Mouse (Mus musculus) myocyte (in vitro differentiated cells): ENCODE measurements at regions not wholly inside any gene's neighbourhood (a gene's known extent, or its start where the extent isn't known, plus 50 kb on each side); places are given as distances from the start of the nearest gene placed in this dataset.

Source experiments
- H3K27me3 ChIP-seq: one replicate; pipeline ENCODE4 v1.6.1; 2011; ENCODE audit not compliant: control insufficient read depth, insufficient read depth, insufficient read length
- H3K36me3 ChIP-seq: one replicate; pipeline ENCODE4 v1.6.1; 2011; ENCODE audit not compliant: control insufficient read depth, insufficient read depth
- H3K4me2 ChIP-seq: one replicate; pipeline ENCODE4 v1.6.1; 2011; ENCODE audit warnings: low read depth, control low read depth
- H3K4me3 ChIP-seq: one replicate; pipeline ENCODE4 v1.5.1; 2011; ENCODE audit warnings: mild to moderate bottlenecking, control low read depth, moderate library complexity
- H3K79me2 ChIP-seq: one replicate; pipeline ENCODE4 v1.6.1; 2011; ENCODE audit not compliant: control insufficient read depth, insufficient read depth
- H3ac ChIP-seq: one replicate; pipeline ENCODE4 v1.6.1; 2011; ENCODE audit not compliant: control insufficient read depth, insufficient read length
- CEBPB ChIP-seq: IDR thresholded peaks from 2 replicates; pipeline ENCODE4 v1.6.1; 2011; ENCODE audit warnings: mild to moderate bottlenecking, moderate library complexity; ENCODE audit not compliant: poor library complexity, insufficient read depth, severe bottlenecking
- E2F4 ChIP-seq: IDR thresholded peaks from one replicate; pipeline ENCODE4 v1.6.1; 2011; ENCODE audit warnings: mild to moderate bottlenecking, control low read depth, moderate library complexity; ENCODE audit not compliant: insufficient read depth
- MAX ChIP-seq: IDR thresholded peaks from one replicate; pipeline ENCODE4 v1.6.1; 2011; ENCODE audit warnings: low read depth, mild to moderate bottlenecking, control low read depth
- MYOD1 ChIP-seq, 3 experiments: IDR thresholded peaks; one replicate each; pipeline ENCODE4 v1.6.1; 2011; ENCODE audit warnings: control low read depth in 2 of 3, low read depth in 2 of 3, mild to moderate bottlenecking in 2 of 3, moderate library complexity in 1 of 3; ENCODE audit not compliant: insufficient read length in 2 of 3, control insufficient read depth in 1 of 3
- MYOG ChIP-seq, 3 experiments: IDR thresholded peaks; one replicate each; pipeline ENCODE4 v1.6.1; 2011; ENCODE audit warnings: control low read depth in 2 of 3, low read depth in 2 of 3, mild to moderate bottlenecking in 2 of 3; ENCODE audit not compliant: insufficient read length in 2 of 3, control insufficient read depth in 1 of 3, insufficient read depth in 1 of 3
- POLR2A ChIP-seq: IDR thresholded peaks from one replicate; pipeline ENCODE4 v1.6.1; 2011; ENCODE audit warnings: low read depth, mild to moderate bottlenecking, control low read depth, moderate library complexity; ENCODE audit not compliant: insufficient read length
- POLR2AphosphoS2 ChIP-seq: IDR thresholded peaks from one replicate; pipeline ENCODE4 v1.6.1; 2011; ENCODE audit warnings: low read depth, control low read depth; ENCODE audit not compliant: insufficient read length
- REST ChIP-seq: IDR thresholded peaks from one replicate; pipeline ENCODE4 v1.6.1; 2011; ENCODE audit warnings: mild to moderate bottlenecking, control low read depth, moderate library complexity; ENCODE audit not compliant: insufficient read depth, insufficient read length
- SRF ChIP-seq: IDR thresholded peaks from one replicate; pipeline ENCODE4 v1.6.1; 2011; ENCODE audit warnings: low read depth; ENCODE audit not compliant: control insufficient read depth, insufficient read length
- TCF12 ChIP-seq: IDR thresholded peaks from one replicate; pipeline ENCODE4 v1.6.1; 2011; ENCODE audit warnings: mild to moderate bottlenecking, control low read depth; ENCODE audit not compliant: poor library complexity, insufficient read depth, severe bottlenecking
- TCF3 ChIP-seq: IDR thresholded peaks from one replicate; pipeline ENCODE4 v1.6.1; 2011; ENCODE audit warnings: low read depth, control low read depth; ENCODE audit not compliant: insufficient read length
- USF1 ChIP-seq: IDR thresholded peaks from one replicate; pipeline ENCODE4 v1.6.1; 2011; ENCODE audit warnings: low read depth, mild to moderate bottlenecking, control low read depth, moderate library complexity

DNA sequence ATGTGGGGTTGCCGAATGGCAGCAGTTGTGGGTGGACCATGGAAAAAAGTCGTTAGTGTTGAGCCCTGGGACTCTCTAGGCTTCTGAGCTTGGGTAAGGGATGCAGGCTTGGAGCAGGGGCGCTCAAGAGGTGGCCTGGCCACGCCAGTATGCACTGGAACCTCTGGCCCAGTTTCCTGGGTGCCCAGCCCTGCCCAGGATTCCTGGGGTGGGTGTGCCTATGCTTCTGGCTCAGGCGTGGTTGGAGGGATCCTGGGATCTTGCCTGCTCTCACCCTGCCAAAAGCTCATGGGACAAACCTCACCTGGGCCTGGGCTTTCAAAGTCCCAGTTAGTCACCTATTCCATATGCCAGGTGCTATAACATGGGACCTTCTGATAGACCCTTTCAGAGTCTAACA lies 49.9 kb upstream of the Ppara start:
- no peak overlapping the region for H3ac ChIP-seq
- no peaks in the 10 kb centered on the region for H3K27me3 ChIP-seq
- TF ChIP-seq TCF12 (no peak), CEBPB (no peak), TCF3 (no peak), POLR2A (peak; percentile 62), SRF (no peak), MAX (no peak), POLR2AphosphoS2 (peak; percentile 91), USF1 (no peak), E2F4 (no peak), REST (no peak), MYOG (IDR thresholded peaks at IDR 0.05; ENCODE audit: control insufficient read depth in 1 of 3, insufficient read depth in 1 of 3, insufficient read length in 2 of 3, low read depth in 2 of 3) (peak in 1 of 3 experiments; percentile 56), MYOD1 (IDR thresholded peaks at IDR 0.05; ENCODE audit: control insufficient read depth in 1 of 3, insufficient read length in 2 of 3, low read depth in 2 of 3) (peak in 1 of 3 experiments; percentile 1)
- peak overlapping the region; percentile 97 for H3K4me2 ChIP-seq
- H3K4me3 ChIP-seq = peak overlapping the region; percentile 95
- H3K79me2 ChIP-seq = peaks cover 100% of the 10 kb centered on the region
- peaks cover 62% of the 10 kb centered on the region for H3K36me3 ChIP-seq
